Mouse (Mus musculus): ENCODE measurements around the gene Nudt14.
A peak's percentile ranks its signal among the peaks of the same experiment; 100 is the strongest.

The Nudt14 gene

DNA sequence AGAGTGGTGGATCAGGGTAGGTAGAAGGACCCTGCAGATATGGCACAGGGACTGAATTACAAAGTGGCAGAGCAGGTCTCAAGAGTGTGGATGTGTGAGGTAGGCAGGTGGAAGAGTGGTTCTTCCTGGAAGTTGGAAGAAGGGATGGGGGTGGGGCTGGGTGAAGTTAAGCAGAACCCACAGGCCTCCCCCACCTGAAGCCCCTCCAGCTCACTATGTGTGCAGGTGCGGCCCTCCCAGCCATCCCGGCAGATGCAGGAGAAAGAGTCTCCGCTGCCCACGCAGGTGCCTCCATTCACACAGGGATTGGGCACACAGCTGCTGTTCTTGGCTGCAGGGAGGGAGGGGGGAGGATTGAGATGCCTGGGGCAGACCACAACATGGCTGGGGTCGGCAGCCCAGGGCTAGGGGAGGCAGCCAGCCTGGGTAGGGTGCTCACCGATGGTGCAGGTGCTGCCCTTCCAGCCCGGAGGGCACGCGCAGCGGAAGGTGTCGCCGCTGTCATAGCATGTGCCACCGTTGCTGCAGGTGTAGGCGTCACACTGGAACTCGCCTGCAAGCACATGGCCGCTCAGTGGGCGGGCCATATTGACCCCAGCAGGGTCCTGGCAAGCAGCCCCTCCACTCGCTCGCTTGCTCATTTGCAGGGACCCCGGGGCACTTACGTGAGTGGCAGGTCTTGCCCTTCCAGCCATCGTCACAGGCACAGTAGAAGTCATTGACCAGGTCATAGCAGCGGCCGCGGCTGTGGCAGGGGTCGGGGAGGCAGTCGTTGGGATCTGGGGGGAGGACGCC, 28.8 kb downstream of the Nudt14 start:
- no peak for DNase-seq

DNA sequence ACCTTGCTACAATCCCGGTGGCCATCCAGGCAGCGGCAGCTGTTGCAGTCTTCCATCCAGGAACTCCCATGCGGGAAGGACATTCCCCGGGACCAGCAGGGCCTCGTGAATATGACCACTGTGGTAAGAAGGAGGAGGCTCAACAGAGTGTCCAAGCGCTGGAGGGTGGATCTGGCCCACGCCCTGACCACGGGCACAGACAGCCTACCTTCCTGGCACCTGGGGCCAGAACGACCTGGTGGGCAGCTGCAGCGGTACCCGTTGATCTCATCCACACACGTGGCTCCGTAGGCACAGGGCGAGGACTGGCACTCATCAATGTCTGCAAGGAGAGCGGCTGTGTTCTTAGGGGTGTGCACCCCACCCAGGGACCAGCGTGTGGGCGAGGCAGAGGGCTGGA, 30.2 kb downstream of the Nudt14 start:
- DNase-seq = no peak

DNA sequence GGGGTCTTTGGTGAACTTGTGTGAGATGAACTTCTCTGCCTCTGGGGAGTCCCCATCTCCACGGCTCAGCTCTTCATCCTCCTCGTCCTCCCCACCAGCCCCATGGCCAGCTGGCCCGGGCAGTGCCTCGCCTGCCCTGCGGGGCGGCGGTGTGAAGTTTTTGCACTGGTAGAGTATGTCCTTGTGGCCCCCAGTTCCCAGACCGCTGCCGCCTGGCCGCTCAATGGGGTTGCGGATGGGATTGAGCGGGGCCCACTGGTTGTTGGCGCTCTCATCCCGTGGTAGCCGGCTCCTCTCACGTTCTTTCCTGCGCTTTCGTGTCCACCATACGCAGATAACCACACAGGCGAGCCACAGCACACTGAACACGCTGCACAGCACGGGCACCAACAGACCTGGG, 32.9 kb downstream of the Nudt14 start:
- DNase-seq = no peak

DNA sequence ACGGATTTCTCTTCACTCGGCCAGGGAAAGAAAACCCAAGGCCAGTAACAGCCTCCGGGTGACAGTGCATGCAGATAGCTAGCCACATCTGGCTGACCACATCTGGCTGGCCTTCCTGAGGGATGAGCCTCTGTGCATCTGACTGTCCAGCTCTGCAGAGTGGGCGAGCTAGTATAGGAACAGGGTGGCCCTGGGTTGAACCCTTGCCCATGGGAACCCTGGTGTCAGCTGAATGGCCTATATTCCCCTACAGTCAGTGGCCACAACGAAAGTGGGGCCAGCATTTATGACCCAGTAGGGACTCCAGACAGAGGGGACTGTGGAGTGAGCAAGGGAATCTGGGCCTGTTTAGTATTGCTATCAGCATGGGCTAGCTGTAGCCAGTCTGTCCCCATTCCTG, 36.9 kb downstream of the Nudt14 start:
- no peak for DNase-seq

DNA sequence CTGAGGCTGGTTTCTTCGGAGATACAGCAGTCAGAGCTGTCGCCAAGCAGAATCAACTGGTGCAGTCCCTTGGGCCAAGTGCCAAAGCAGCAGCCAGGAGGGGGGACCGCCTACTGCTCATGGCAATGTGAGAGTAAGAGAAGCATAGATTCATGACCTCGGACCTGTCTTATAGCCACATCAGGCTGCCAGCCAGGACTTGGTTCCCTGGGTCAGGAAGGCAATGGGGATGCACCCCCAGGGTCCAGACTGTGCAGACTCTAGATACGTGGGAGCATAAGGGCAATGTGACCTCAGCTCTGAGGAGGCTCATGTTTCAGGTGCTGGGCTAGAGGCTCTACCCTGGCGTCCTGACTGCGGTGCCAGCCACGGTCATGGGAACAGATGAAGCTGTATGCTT, 38.0 kb downstream of the Nudt14 start:
- no peak for DNase-seq

DNA sequence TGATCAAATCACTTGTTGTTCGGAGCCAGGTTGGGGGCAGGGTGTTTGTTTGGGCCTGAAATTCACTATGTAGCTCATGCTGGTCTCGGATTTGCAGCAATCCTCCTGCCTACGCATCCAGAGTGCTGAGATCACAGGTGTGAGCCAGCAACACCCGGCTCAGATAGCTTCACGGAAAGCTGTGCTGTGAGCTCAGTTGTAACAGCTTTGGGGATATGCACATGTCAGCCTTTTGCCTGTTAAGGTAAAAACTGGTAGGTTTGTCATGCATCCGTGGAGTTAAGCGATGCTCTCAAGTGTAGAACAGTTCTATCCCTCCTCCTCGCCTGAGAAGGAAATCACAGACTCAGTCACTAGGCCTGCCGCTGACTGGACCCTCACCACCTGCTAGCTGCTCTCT, 41.3 kb downstream of the Nudt14 start:
- DNase-seq = peak; percentile 75

DNA sequence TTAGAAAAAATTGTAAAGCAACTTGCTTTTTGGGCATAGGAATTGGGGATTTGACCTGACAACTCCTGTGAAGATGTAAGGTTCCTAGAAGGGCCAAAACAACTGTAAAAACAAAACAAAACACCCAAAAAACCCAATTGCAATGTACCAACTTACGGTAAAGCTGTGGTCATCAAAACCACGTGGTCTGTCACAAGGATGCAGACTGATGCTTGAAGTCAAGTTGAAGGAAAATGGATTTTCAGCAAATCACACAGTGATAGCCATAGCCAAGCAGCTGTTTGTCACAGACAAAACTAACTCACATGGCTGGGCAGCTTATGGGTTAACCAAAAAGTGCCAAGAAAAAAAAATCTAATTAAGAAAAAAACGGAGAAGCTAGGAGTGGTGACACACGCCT, 43.0 kb downstream of the Nudt14 start:
- DNase-seq = no peak

DNA sequence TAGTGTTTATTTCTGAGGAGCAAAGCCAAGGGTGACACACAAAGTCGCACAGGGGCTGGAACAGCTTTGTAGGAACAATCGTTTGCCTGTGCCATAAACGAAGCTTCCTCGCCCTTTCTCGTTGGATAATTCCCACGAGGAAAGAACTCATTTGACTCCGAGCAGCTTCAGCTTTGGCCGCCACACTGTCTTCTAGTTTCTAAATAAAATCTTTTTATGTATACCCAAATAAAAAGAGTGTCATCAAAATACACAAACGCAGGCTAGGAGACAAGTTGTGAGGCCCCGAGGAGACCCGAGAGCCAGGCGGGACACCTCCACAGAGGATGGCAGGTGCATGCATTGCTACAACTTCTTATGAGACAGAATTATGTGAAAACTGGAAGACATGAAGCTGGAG, 43.6 kb downstream of the Nudt14 start:
- no peak for DNase-seq

DNA sequence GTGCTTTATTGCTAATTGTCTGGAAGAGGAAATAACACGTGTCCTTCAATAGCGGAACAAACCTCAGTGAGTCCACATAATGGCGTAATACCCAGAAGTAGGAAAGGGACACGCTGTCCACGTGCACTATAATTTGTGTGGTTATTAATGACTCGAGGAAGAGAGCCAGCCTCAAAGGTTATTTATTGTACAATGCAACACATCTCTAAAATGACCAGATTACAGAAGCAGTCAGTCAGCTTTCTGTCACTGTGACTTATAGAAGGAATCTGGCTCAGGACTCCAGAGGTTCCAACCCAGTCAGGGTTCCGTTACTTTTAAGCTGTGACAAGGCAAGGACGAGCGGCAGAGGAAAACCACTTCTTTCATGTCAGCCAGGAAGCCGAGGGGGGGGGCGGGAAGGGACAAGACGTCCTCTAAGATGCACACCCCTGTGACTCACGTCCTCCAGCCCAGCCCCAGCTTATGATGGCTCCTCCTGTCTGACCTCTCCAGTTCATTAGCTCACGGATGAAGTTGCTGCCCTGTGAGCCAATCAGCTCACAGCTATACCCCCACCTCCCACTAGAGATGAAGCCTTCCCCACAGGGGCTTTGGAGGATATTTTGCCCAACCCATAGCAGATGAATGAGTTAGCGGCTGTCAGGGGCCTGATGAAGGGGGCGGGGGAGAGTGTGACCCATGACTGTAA, 44.3 kb downstream of the Nudt14 start:
- no peak for DNase-seq

DNA sequence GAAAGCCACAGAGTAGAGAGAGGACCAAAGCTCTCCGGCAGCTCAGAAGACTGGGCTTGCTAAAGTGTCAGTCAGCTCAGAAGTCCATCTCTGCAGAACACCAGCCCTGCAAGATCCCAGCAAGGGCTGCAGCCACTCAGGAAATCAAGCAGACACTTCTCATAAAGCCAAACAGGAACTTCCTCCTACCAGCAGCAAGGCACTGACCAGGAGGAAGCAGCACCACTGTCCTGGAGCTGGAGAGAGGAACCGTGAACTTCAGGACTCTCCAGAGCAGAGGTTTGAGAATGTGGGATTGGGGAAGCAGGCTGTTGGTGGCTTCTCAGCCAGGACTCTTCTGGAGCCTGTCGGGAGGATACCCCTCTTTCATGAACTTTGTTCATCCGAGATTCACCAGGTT, 47.0 kb downstream of the Nudt14 start:
- peak; percentile 73 for DNase-seq

DNA sequence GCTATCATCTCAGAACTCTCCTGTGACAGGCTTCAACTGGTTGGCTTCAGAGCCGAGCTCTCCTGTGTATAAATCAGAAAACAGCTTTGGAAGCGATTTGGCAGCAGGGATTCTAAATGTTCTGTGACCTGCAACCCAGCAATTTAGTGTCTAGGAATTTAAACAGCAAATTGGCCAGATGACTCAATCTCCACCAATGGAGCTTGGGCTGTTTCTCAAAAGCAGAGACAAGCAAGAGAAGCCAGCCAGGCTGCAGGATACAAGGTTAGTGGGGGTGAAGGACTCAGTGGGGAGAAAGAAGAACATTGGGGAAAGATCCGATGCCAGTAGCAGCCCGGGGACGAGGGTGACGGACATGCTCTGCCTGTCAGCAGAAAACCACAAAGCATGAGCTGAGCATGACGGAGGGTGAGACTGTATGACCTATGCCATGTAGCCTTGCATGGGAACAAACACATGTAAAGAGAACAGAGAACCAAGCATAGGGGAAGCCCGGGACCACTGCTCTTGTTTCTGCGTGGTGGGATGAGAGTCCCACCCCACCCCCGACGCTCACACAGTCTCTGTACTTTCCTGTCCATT, 47.5 kb downstream of the Nudt14 start:
- no peak for DNase-seq

DNA sequence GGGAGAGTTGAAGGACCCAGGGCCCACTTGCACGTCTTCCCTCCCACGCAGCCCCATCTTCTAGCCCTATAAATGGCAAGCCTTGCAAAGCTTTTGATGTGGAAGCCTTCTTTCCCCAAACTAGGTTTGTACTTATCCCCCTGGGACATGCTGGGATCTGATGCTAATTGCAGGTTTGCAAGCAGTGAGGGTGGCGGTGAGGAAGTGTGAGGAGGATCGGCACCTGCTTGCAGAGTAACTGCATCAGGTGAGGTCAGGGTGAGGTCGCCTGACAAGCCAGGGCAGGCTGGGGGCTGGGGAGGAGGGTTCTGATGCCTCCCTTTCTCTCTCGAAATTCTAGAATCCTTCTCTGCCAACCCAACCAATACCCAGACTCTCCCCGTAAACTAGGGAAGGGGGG, 56.5 kb downstream of the Nudt14 start:
- DNase-seq = no peak

Measured in layer of hippocampus, adult 9-11 months (tissue).